Mouse (Mus musculus) stomach, embryonic 16.5 days (tissue): ENCODE results near the gene Garem2. TPM values are rescaled to one million over a fixed set of nuclear protein-coding genes. Genes with fewer than 3 reads are reported as not detected.

Source experiments
- ATAC-seq: fragments of 200-750 bp; cut with Nextera tagmentation; 2 replicates; pipeline ENCODE4 v1.8.0; 2017; ENCODE audit warnings: moderate number of reproducible peaks, moderate TSS enrichment; ENCODE audit not compliant: insufficient read depth, low FRiP score
- H3K27ac ChIP-seq: fragments of 300-500 bp; sonication (generic); 2 replicates; pipeline ENCODE4 v1.5.1; 2014; ENCODE audit warnings: low read length
- H3K27me3 ChIP-seq: fragments of 300-500 bp; sonication (generic); 2 replicates; pipeline ENCODE4 v1.6.1; 2014; ENCODE audit warnings: low read length, control low read depth, mixed read lengths; ENCODE audit not compliant: control insufficient read depth, insufficient read depth
- H3K36me3 ChIP-seq: fragments of 300-500 bp; sonication (generic); 2 replicates; pipeline ENCODE4 v1.6.1; 2014; ENCODE audit warnings: low read length; ENCODE audit not compliant: control insufficient read depth, insufficient read depth
- H3K4me1 ChIP-seq: fragments of 300-500 bp; sonication (generic); 2 replicates; pipeline ENCODE4 v1.6.1; 2014; ENCODE audit warnings: low read length, control low read depth, mixed read lengths; ENCODE audit not compliant: control insufficient read depth, insufficient read depth
- H3K4me2 ChIP-seq: fragments of 300-500 bp; sonication (generic); 2 replicates; pipeline ENCODE4 v1.6.1; 2014; ENCODE audit warnings: low read depth, low read length, mixed read lengths
- H3K4me3 ChIP-seq: fragments of 300-500 bp; sonication (generic); replicated peaks from 2 replicates; pipeline ENCODE4 v1.5.1; 2014; ENCODE audit warnings: mild to moderate bottlenecking, low read length
- H3K9ac ChIP-seq: fragments of 300-500 bp; sonication (generic); 2 replicates; pipeline ENCODE4 v1.6.1; 2014; ENCODE audit warnings: low read length
- H3K9me3 ChIP-seq: fragments of 300-500 bp; sonication (generic); replicated peaks from 2 replicates; pipeline ENCODE4 v1.6.1; 2016; ENCODE audit warnings: low read length, control low read depth; ENCODE audit not compliant: control insufficient read depth
- WGBS: fragments of 180-500 bp; shearing (Covaris S2); extraction: QIAGEN DNeasy Blood & Tissue Kit; methylation state at CpG from one replicate; pipeline ENCODE4 v1.1.7; 2014; 5-methylcytosine and 5-hydroxymethylcytosine counted together
- polyA plus RNA-seq: library from polyadenylated mRNA; unstranded; fragments of >200 nt; fragmentation: Nextera tagmentation; extraction: Ambion mirVana; gene quantifications from 2 replicates; pipeline ENCODE4 v1.2.1, GENCODE M21; 2015

Gene Garem2
- polyA plus RNA-seq, 1 experiment from 2014 or later, result 0.12 TPM

- 81% methylated on average over 6 of the region's 6 CpGs for WGBS
- no peak for ATAC-seq
- H3K4me1 ChIP-seq, result peaks cover 28% of the 10 kb centered on the region
- H3K4me2 ChIP-seq, result no peak overlapping the region
- H3K9ac ChIP-seq, result no peak overlapping the region
- no peaks in the 10 kb centered on the region for H3K9me3 ChIP-seq
- H3K36me3 ChIP-seq, result no peaks in the 10 kb centered on the region
- H3K27ac ChIP-seq, result no peak overlapping the region
- peaks cover 38% of the 10 kb centered on the region for H3K27me3 ChIP-seq
- H3K4me3 ChIP-seq, result no peak overlapping the region
These were observed 3.3 kb downstream of the Garem2 start for GRCm38 (mm10) chr5:30108233-30108632.

- Histone ChIP-seq H3K27me3 (peaks cover 38% of the 10 kb centered on the region), H3K4me1 (peaks cover 27% of the 10 kb centered on the region), H3K4me3 (no peak overlapping the region), H3K4me2 (no peak overlapping the region), H3K9me3 (no peaks in the 10 kb centered on the region), H3K27ac (no peak overlapping the region), H3K9ac (no peak overlapping the region), H3K36me3 (no peaks in the 10 kb centered on the region)
- 56% methylated on average over 2 of the region's 2 CpGs for WGBS
- no peak for ATAC-seq
These were observed 4.9 kb downstream of the Garem2 start for GRCm38 (mm10) chr5:30109899-30110298.

- H3K4me2 ChIP-seq, result peak overlapping the region; percentile 49
- H3K27me3 ChIP-seq, result peaks cover 32% of the 10 kb centered on the region
- WGBS, result 14% methylated on average over 22 of the region's 22 CpGs
- no peak overlapping the region for H3K9ac ChIP-seq
- H3K9me3 ChIP-seq, result no peaks in the 10 kb centered on the region
- H3K36me3 ChIP-seq, result no peaks in the 10 kb centered on the region
- no peak overlapping the region for H3K27ac ChIP-seq
- ATAC-seq, result no peak
- H3K4me3 ChIP-seq, result peak overlapping the region; percentile 15
- H3K4me1 ChIP-seq, result peaks cover 23% of the 10 kb centered on the region
These were observed 5.6 kb downstream of the Garem2 start for GRCm38 (mm10) chr5:30110371-30111060.

GRCm38 (mm10) chr5:30111126-30111525 lies 6.2 kb downstream of the Garem2 start:
- no peak for ATAC-seq
- Histone ChIP-seq H3K9ac (no peak overlapping the region), H3K4me2 (peak overlapping the region; percentile 49), H3K27ac (no peak overlapping the region), H3K4me1 (peaks cover 17% of the 10 kb centered on the region), H3K9me3 (no peaks in the 10 kb centered on the region), H3K4me3 (peak overlapping the region; percentile 15), H3K27me3 (peaks cover 28% of the 10 kb centered on the region), H3K36me3 (no peaks in the 10 kb centered on the region)
- WGBS, result 3% methylated on average over 18 of the region's 18 CpGs

GRCm38 (mm10) chr5:30111771-30112170 lies 6.8 kb downstream of the Garem2 start:
- Histone ChIP-seq H3K4me1 (peaks cover 17% of the 10 kb centered on the region), H3K4me2 (no peak overlapping the region), H3K27me3 (peaks cover 23% of the 10 kb centered on the region), H3K4me3 (no peak overlapping the region), H3K27ac (no peak overlapping the region), H3K36me3 (no peaks in the 10 kb centered on the region), H3K9me3 (no peaks in the 10 kb centered on the region), H3K9ac (no peak overlapping the region)
- WGBS, result 68% methylated on average over 3 of the region's 3 CpGs
- no peak for ATAC-seq

- Histone ChIP-seq H3K4me1 (peaks cover 17% of the 10 kb centered on the region), H3K36me3 (no peaks in the 10 kb centered on the region), H3K27ac (no peak overlapping the region), H3K9me3 (no peaks in the 10 kb centered on the region), H3K4me2 (no peak overlapping the region), H3K27me3 (peaks cover 23% of the 10 kb centered on the region), H3K4me3 (no peak overlapping the region), H3K9ac (no peak overlapping the region)
- no peak for ATAC-seq
- WGBS, result 77% methylated on average over 3 of the region's 3 CpGs
These were observed 7.6 kb downstream of the Garem2 start for GRCm38 (mm10) chr5:30112533-30113068.

- H3K4me1 ChIP-seq, result peaks cover 17% of the 10 kb centered on the region
- WGBS, result under 1% methylated on average over 103 of the region's 103 CpGs
- peaks cover 23% of the 10 kb centered on the region for H3K27me3 ChIP-seq
- peak overlapping the region; percentile 54 for H3K4me3 ChIP-seq
- no peak overlapping the region for H3K27ac ChIP-seq
- peak overlapping the region; percentile 92 for H3K4me2 ChIP-seq
- H3K36me3 ChIP-seq, result no peaks in the 10 kb centered on the region
- H3K9me3 ChIP-seq, result no peaks in the 10 kb centered on the region
- peak; percentile 81 for ATAC-seq
- peak overlapping the region; percentile 74 for H3K9ac ChIP-seq
These were observed 9.2 kb downstream of the Garem2 start for GRCm38 (mm10) chr5:30113881-30114760.

- Histone ChIP-seq H3K9ac (peak overlapping the region; percentile 74), H3K27me3 (peaks cover 23% of the 10 kb centered on the region), H3K4me1 (peaks cover 17% of the 10 kb centered on the region), H3K4me3 (peak overlapping the region; percentile 54), H3K4me2 (peak overlapping the region; percentile 92), H3K27ac (no peak overlapping the region), H3K9me3 (no peaks in the 10 kb centered on the region), H3K36me3 (no peaks in the 10 kb centered on the region; the same call in 1 of the 2 replicates)
- 2% methylated on average over 28 of the region's 28 CpGs for WGBS
- ATAC-seq, result 0 out of 2 replicates have a peak, but pooled peaks have one; percentile 2
These were observed 9.8 kb downstream of the Garem2 start for GRCm38 (mm10) chr5:30114761-30115140.

- no peak for ATAC-seq
- Histone ChIP-seq H3K4me3 (no peak overlapping the region), H3K27me3 (peaks cover 23% of the 10 kb centered on the region), H3K36me3 (peaks cover 3% of the 10 kb centered on the region; the same call in 1 of the 2 replicates), H3K4me1 (peaks cover 14% of the 10 kb centered on the region), H3K9ac (no peak overlapping the region), H3K9me3 (no peaks in the 10 kb centered on the region), H3K27ac (no peak overlapping the region), H3K4me2 (no peak overlapping the region)
- WGBS, result 33% methylated on average over 10 of the region's 10 CpGs
These were observed 10.8 kb downstream of the Garem2 start for GRCm38 (mm10) chr5:30115718-30116117.
